Mouse (Mus musculus) induced T-regulatory cell, adult 2 months (primary cell): Measurements from ENCODE around the gene Hist1h2ae.
"Not testable (repeated sequence)": the region's sequence is repeated elsewhere in the genome, so short reads cannot be mapped to it uniquely, and the experiment has no call there.

Experiments used
- DNase-seq: peaks from one replicate; pipeline ENCODE4 v3.0.0-alpha.2; 2012; ENCODE audit warnings: low read depth

Gene Hist1h2ae

DNA sequence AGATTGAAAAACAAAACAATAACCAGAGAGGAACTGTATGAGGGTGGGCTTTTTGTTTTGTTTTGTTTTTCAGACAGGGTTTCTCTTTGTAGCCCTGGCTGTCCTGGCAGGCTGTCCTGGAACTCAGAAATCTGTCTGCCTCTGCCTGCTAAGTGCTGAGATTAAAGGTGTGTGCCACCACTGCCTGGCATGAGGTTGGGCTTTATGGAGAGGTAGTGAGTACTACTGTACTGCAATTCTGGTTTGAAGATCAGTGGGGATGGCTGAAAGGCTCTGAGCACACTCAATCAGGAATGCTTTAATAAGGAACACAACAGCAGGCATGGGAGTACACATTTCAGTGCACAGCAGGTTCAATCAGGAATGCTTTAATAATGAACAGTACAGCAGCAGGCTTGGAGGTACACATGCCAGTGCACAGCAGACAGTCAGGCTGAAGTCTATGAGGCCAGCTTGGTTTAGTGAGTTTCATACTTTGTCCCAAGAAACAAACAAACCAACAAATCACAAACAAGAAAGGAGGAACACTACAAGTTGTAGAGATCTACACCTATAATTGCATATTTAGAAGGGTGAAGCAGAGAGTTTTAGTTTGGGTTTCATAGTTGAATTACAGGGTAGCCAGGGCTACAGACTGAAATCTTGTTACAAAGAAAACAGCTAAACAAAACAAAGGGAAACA is 12.5 kb upstream of the Hist1h2ae start:
- DNase-seq, result peak; percentile 47

DNA sequence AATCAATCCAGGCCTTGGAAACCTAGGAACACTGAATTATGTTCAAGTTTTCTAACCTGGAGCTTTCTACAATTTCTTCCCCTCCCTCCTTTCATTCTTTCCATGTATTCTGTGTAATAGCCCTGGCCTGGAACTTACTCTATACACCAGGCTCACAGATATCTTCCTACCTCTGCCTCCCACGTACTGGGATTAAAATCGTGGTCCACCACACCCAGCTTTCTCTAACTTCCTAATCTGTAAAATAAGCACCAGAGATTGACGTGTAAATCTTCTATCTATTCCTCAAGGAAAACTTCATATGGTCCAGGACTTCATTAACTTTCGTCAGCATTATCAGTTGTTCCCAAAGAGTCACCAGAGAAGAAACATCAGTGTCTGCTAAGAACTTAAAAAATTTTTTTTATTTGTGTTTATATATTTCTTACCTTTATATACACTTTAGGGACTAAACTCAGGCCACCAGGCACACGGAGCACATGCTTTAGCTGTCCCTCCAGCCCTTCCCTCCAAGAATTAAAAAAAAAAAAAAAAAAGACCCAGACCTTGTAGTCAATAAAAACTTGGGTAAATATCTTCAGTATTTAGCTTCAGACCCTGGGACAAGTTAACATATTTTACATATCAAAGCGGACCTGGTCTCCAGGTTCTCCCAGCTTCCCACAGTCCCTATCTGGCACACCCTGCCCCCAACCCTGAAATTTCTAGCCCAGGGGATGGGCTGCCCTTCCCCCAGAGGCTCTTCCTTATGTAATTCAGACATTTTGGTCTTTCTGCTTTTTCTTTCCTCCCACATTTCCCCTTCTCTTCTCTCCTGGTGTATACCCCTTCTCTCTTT is 11.4 kb upstream of the Hist1h2ae start:
- DNase-seq, result peak; percentile 29

DNA sequence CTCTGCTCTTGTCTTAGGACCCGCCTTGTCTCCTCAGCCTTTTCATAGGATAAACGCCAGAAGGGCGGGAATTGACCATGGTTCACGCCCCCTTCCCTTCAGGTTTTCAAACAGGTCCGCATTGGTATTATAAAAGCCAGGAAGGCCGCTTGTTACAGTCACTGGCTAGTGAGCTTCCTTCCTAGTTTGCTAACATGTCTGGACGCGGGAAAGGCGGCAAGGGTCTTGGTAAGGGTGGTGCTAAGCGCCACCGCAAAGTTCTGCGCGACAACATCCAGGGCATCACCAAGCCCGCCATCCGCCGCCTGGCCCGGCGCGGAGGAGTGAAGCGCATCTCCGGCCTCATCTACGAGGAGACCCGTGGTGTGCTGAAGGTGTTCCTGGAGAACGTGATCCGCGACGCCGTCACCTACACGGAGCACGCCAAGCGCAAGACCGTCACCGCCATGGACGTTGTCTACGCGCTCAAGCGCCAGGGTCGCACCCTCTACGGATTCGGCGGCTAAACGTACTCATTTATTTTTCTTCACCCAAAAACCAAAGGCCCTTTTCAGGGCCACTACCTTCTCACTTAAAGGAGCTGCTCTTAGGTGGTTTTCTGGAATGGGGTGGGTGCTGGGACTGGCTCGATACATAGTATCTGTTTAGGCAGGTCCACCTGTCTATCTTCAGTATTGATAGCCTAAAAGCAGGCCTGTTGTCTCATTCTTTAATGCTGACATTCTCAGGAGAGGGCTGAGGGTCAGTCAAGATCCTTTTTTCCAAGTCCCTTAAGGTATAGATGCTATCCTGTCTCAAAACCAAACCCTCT is 10.6 kb upstream of the Hist1h2ae start, which contains the start of gene Hist1h4d:
Gene Hist1h4d (plus strand): TSS at position 191 of the 811 bp plus-strand sequence.
- DNase-seq, result peak; percentile 95

GRCm38 (mm10) chr13:23577835-23578234 is 6.8 kb upstream of the Hist1h2ae start:
- no peak for DNase-seq

DNA sequence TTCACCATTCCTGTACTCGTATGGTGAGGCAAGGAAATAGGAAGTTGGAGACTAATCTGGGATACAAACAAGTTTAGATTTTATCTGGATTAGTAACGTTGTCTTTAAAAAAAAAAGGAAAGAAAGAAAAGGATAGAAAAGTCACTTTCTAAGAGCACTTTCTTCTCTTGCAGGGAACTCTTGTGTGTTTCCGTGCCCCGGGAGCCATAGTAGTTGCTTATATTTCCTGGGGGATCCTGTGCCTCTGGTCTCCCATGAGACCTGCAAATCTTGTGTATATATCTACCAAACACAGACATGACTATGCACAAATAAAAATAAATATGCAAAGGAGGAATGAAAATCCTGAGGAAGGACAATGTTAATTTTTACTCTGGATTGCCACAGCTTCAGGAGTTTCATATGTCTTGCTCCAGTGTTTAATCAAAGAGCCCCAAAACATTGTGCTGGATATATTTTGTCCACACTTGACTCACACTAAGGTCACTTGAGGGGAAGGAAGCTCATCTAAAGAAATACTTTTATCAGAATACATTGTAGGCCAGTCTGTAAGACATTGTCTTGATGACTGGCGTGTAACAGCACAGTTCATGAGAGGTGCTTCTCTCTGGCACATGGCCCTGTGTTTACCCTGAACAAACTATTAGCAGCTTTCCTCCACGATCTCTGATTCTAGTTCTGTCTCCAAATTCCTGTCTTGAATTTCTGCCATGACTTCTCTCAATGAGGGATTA is 6.1 kb upstream of the Hist1h2ae start:
- DNase-seq, result no peak

- peak; percentile 57 for DNase-seq
These were observed 5.4 kb upstream of the Hist1h2ae start for GRCm38 (mm10) chr13:23576351-23576881.

- DNase-seq, result not testable (repeated sequence)
These were observed 4.9 kb upstream of the Hist1h2ae start for GRCm38 (mm10) chr13:23575864-23576313.

DNA sequence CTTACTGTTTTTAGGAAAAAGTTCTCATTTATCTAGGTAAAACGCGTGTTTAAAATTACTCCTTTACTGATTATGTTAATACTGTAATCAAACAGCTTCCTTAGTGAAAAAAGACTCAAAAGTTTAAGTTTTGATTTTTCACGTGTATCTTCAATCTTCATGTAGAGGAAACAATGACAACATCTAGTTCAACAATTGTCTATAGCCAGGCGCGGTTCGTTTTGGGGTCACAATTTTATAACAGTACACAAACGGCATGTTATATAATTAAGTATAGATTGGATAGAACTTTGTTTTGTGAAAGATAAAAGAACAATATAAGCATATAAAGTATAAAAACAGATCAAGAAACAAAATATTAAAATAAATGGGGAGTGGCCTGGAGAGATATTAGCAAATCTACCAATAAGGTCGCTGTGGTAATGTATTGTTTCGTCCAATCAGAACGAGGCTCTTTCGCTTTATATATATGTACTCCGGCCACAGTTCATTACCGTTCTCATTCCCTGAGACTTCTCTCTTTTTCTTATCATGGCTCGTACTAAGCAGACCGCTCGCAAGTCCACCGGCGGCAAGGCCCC is 4.3 kb upstream of the Hist1h2ae start, which contains the start of gene Hist1h3d:
Gene Hist1h3d (plus strand): TSS at position 493 of the 581 bp plus-strand sequence.
- peak; percentile 86 for DNase-seq

DNA sequence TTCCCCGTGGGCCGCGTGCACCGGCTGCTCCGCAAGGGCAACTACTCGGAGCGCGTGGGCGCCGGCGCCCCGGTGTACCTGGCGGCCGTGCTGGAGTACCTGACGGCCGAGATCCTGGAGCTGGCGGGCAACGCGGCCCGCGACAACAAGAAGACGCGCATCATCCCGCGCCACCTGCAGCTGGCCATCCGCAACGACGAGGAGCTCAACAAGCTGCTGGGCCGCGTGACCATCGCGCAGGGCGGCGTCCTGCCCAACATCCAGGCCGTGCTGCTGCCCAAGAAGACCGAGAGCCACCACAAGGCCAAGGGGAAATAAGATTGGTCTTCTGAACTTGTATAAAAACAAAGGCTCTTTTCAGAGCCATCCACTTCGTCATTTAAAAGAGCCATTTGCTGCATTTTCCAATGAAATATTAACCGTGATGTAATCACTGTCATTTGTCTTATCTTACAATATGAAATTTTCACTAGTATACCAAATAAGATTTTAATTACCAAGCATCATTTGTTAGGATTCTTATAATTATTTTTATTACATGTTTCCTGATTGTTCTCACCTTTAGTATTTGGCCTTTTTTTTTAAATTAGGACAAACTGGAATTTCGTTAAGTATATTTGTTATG is 3.6 kb upstream of the Hist1h2ae start:
- peak; percentile 72 for DNase-seq

GRCm38 (mm10) chr13:23573898-23574524 is 3.0 kb upstream of the Hist1h2ae start, which contains the start of the genes Hist1h2bf and Hist1h2ad:
Hist1h2bf (minus strand) TSS chr13:23574196.
Hist1h2ad (plus strand) TSS chr13:23574381.
- DNase-seq, result peak; percentile 98

GRCm38 (mm10) chr13:23573034-23573897 is 2.2 kb upstream of the Hist1h2ae start:
- peak; percentile 58 for DNase-seq

GRCm38 (mm10) chr13:23572218-23573033 is 1.4 kb upstream of the Hist1h2ae start:
- DNase-seq, result peak; percentile 58

DNA sequence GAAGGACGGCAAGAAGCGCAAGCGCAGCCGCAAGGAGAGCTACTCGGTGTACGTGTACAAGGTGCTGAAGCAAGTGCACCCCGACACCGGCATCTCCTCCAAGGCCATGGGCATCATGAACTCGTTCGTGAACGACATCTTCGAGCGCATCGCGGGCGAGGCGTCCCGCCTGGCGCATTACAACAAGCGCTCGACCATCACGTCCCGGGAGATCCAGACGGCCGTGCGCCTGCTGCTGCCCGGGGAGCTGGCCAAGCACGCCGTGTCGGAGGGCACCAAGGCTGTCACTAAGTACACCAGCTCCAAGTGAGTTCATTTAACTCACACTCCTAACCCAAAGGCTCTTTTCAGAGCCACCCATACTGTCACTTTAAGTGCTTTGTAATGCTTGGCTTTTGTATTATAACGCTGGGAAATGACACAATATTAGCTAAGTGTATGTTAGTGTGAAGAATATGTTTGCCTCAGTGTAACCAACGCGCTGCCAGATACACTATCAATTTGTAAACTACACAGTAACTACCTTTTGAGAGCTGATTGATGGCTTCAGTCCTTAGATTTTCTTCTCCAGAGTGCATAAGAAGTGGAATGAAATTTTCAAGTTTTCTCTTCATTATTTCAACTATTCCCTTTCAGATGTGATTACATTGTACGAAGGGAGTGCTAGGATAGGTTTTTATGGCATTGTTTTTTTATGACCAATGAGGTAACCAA is 641 bp upstream of the Hist1h2ae start:
- DNase-seq, result peak; percentile 74

DNA sequence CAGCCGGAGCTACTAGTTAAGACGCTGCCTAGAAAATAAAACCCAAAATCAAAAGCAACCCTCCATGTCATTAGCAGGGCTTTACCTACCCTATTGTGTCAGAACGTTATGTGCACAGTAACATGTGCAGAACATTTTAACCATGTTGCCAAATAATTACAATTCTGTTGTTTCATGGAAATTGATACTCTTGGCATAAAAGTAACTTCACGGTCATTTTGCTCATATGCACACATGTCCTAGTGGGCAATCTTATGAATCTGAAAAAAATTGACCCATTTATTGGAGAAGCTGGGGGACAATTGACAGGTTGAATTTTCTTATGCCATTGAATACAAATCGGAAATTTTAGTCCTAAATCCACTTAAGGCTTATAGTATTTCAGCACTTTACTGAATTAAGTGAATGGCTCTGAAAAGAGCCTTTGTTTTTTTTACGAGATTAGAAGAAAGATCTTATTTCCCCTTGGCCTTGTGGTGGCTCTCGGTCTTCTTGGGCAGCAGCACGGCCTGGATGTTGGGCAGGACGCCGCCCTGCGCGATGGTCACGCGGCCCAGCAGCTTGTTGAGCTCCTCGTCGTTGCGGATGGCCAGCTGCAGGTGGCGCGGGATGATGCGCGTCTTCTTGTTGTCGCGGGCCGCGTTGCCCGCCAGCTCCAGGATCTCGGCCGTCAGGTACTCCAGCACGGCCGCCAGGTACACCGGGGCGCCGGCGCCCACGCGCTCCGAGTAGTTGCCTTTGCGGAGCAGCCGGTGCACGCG is 579 bp downstream of the Hist1h2ae start:
- peak; percentile 66 for DNase-seq

- no peak for DNase-seq
These were observed 6.5 kb downstream of the Hist1h2ae start for GRCm38 (mm10) chr13:23564482-23564881.
